Mouse (Mus musculus): ENCODE data around the gene Plekhh3.

DNA sequence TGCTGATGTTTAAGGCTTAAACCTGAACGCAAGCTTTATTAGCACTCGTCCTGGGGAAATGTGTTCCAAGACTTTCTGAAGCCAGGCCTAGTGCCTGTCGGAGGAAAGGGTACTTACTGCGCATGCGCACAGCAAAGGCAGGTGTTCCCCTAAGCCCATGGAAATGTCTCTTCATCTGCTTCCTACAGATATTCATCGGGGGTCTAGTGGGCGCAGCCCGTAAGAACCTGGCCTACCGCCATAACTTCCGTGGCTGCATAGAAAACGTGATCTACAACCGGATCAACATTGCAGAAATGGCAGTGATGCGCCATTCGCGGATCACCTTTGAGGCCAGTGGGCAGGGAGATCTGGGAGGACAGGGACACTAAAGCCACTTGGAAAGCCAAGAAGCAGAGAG lies 8.2 kb upstream of the Plekhh3 start:
- TF ChIP-seq GATA1 (IDR thresholded peaks at IDR 0.05; ENCODE audit: low read length) = no peak
- no peak for TF ChIP-seq TAL1 (IDR thresholded peaks at IDR 0.05; ENCODE audit: low read length)
